Mouse (Mus musculus): Measurements from ENCODE around the gene Isy1. TPM values are rescaled to one million over a fixed set of nuclear protein-coding genes. Genes with fewer than 3 reads are reported as not detected.

The Isy1 gene
- total RNA-seq, 1 experiment from 2014 or later: 48.2 TPM

- ATAC-seq (ENCODE audit: extremely low read depth, insufficient number of reproducible peaks, low FRiP score, poor library complexity, severe bottlenecking): no peak
These were observed 30.7 kb downstream of the Isy1 start for GRCm38 (mm10) chr6:87807735-87808440.

DNA sequence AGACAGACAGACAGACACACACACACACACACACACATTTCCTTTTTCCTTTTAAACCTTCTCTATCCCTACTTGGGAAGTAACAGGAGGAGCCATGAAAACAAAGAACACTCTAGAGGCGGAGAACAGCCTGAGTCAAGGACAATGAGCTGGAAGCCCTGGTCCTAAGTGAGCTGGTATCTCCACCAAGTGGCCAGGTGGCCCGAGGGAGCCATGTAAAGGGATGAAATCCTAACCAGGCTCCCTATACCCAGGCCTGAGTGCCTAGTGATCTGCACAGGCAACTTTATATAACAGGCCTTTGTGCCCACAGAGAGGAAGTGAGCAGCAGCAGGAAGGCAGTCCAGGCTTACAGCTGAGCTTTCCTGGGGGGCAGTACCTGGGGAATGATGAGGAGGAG, 31.7 kb downstream of the Isy1 start:
- ATAC-seq (ENCODE audit: extremely low read depth, insufficient number of reproducible peaks, low FRiP score, poor library complexity, severe bottlenecking): no peak

DNA sequence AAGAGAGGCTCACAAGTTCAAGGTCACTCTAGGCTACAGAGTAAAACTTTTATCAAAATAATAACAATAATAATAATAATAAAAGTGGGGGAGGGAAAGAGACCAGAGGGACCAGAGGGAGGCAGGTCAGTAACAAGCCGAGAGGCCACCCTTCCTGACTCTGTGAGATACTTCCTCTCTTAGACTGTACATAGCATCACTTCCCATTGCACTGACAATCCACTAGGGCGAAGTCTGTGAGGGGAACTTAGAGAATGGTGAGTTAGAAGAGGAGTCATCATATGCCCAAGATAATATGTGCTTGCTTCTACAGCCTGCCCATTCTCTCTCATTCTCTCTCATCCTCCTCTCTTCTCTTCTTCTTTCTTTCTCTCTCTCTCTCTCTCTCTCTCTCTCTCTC, 32.6 kb downstream of the Isy1 start:
- peak; percentile 83 for ATAC-seq (ENCODE audit: extremely low read depth, insufficient number of reproducible peaks, low FRiP score, poor library complexity, severe bottlenecking)

GRCm38 (mm10) chr6:87805448-87805847, 33.1 kb downstream of the Isy1 start:
- ATAC-seq (ENCODE audit: extremely low read depth, insufficient number of reproducible peaks, low FRiP score, poor library complexity, severe bottlenecking): no peak

- no peak for ATAC-seq (ENCODE audit: extremely low read depth, insufficient number of reproducible peaks, low FRiP score, poor library complexity, severe bottlenecking)
These were observed 33.7 kb downstream of the Isy1 start for GRCm38 (mm10) chr6:87804886-87805285.

GRCm38 (mm10) chr6:87804036-87804435, 34.6 kb downstream of the Isy1 start:
- ATAC-seq (ENCODE audit: extremely low read depth, insufficient number of reproducible peaks, low FRiP score, poor library complexity, severe bottlenecking): no peak

GRCm38 (mm10) chr6:87802462-87802861, 36.1 kb downstream of the Isy1 start:
- ATAC-seq (ENCODE audit: extremely low read depth, insufficient number of reproducible peaks, low FRiP score, poor library complexity, severe bottlenecking): peak; percentile 33; the same call in 1 of the 2 replicates

DNA sequence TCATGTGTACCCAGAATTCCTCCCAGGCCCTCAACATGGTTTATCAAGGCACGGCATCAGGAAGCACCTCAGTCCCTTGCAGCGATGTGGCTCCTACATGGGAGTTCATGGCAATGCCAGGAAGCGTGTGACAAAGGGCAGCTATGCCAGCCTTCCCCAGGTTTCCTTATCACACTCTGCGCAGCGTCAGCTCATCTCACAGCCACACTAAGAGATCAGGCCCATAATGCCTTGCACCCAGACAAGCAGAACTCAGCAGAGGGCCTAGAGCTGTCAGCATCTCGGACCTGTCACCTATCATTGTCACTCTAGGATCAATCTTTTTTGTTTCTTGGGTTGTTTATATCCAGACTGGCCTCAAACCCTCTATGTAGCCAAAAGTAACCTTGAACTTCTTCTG, 39.0 kb downstream of the Isy1 start:
- ATAC-seq (ENCODE audit: extremely low read depth, insufficient number of reproducible peaks, low FRiP score, poor library complexity, severe bottlenecking): no peak

DNA sequence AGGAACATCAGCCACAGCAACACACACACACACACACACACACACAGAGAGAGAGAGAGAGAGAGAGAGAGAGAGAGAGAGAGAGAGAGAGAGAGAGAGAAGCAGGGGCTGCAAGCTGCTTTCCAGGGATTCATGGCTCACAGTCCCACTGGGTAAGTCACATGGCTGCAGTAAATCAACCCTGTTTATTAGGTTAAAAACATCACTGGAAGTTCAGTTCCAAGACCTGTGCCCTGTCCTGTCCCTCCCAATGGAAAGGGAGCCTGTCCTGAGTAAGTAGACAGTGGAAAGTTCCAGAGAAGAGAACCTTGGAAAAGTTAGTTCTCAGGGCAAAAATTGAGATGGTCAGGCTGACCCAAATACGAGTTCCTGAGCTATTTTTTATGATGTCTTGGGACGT, 41.3 kb downstream of the Isy1 start:
- ATAC-seq (ENCODE audit: extremely low read depth, insufficient number of reproducible peaks, low FRiP score, poor library complexity, severe bottlenecking): no peak

DNA sequence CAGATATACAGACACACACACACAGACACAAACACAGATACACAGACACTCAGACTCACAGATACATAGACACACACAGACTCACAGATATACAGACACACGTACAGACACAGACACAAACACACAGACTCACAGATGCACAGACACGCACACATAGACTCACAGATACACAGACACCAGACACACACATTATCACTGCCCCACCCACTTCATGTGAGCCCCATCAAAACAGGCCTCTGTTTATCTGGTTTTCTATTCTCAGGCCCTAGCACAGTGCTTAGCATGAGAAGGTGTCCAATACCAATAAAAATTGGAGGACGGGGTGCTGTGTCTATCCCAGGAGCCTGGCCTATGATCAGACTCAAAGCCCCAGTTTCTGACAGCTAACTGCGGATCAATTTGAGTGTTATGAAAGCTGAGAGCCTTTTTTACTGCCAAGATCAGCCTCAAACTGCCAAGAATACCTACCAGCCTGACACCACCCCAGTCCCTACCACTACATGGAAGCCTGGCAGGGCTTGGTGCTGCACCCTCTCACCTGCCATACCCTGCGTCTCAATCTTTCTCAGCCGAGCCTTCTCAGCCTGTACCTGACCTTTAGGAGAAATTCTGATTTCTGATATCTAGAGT, 42.2 kb downstream of the Isy1 start:
- ATAC-seq (ENCODE audit: extremely low read depth, insufficient number of reproducible peaks, low FRiP score, poor library complexity, severe bottlenecking): no peak

- no peak for ATAC-seq (ENCODE audit: extremely low read depth, insufficient number of reproducible peaks, low FRiP score, poor library complexity, severe bottlenecking)
These were observed 43.0 kb downstream of the Isy1 start for GRCm38 (mm10) chr6:87795385-87796150.

DNA sequence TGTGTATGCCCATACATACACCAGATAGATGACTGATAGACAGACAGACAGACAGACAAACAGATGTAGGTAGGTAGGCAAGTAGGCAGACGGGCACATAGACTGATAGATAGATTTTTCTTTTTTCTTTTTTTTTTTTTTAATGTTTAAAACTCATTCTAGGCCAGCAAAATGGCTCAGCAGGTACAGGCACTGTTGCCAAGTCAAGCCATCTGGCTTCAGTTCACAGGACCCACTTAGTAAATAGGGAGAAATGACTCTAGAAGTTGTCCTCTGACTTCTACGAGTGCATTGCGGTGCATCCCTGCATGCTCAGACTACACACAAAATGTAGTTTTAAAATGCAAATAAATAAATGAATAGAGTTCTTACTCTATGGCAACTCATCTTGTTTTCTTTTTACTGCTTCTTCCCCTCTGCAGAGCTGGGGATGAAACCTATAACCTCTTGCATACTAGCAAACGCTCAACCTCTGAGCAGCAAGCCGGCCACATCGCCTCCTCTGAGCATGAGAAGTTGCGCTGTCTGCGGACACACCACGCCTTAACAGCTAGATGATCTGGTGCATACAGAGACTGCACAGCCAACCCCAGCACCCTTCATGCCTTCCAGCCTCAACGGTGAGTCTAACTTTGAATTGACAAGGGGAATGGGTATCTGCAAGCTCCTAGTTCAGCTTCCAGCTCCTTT, 44.6 kb downstream of the Isy1 start:
- ATAC-seq (ENCODE audit: extremely low read depth, insufficient number of reproducible peaks, low FRiP score, poor library complexity, severe bottlenecking): no peak

- no peak for ATAC-seq (ENCODE audit: extremely low read depth, insufficient number of reproducible peaks, low FRiP score, poor library complexity, severe bottlenecking)
These were observed 46.8 kb downstream of the Isy1 start for GRCm38 (mm10) chr6:87791826-87792225.

GRCm38 (mm10) chr6:87790779-87791480, 47.7 kb downstream of the Isy1 start:
- ATAC-seq (ENCODE audit: extremely low read depth, insufficient number of reproducible peaks, low FRiP score, poor library complexity, severe bottlenecking): no peak

DNA sequence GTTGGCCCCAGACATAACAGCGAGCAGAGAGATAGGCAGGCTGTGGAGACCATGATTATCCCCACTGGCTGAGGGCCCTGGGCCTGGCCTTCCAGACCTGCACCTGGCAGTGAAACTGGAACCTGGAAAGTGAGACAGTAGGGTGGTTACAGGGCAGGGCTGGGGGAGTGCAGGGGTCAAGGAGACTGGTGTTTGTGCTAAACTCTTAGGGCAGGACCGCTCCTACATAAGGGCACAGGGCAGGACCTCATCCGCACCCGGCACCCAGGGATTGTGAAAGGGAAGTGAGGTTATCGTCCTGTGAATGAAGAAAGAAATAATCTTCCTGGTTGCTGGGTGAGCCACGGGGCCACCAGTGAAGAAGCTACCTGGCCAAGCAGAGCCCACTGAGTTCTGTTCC, 48.8 kb downstream of the Isy1 start:
- no peak for ATAC-seq (ENCODE audit: extremely low read depth, insufficient number of reproducible peaks, low FRiP score, poor library complexity, severe bottlenecking)

GRCm38 (mm10) chr6:87788896-87789587, 49.6 kb downstream of the Isy1 start:
- no peak for ATAC-seq (ENCODE audit: extremely low read depth, insufficient number of reproducible peaks, low FRiP score, poor library complexity, severe bottlenecking)

- ATAC-seq (ENCODE audit: extremely low read depth, insufficient number of reproducible peaks, low FRiP score, poor library complexity, severe bottlenecking): no peak
These were observed 50.2 kb downstream of the Isy1 start for GRCm38 (mm10) chr6:87788266-87788895.
